Comparison of ENCODE assay signal across 8 mouse cellular contexts in the genomic region with DNA sequence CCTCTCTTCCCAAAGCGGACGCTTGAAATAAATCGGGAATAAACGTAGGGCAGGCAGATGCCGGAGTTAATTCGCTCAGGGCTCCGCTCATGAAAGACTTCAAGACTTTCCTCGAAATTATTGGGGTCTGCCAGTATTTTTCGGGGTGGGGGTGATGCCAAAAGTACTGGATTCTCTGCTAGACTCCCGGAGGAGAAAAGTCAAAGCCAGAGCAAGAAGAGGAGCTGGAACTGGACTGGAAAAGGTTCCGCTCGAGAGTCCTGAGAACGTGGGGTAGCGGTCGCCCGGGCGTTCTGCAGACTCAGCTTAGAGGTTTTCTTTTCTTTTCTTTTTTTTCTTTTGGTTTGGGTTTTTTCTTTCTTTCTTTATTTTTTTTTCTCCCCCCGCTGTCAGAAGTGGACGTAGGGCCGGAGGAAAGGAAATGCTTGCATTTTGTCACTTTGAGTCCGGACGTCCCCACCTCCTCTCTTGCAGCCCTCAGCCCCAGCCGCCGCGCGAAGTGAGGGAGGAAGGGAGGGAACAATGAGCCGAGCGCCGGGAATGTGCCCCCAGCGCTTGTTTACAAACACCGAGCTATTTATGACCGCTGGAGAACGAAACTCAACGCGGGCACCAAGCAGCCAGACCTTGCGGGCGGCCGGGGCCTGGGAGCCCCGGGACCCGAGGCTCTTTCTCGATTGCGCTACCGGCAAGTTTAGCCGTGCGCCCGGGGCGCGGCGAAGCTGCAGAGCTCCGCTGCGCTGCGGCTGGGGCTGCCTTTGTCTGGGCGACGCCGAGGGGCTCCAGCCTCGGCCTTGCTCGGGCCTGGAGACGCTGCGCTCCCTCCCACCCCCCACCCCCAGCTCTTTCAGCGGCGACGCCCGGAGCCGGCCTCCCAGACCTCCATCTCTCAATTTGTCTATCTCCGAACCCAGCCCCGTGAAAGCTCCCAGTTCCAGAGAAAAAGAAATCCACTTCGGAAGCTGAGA. TPM values are rescaled to one million over a fixed set of nuclear protein-coding genes. Genes with fewer than 3 reads are reported as not detected.
DNase-seq lines count a peak whose midpoint lies in the region; ATAC-seq and TF ChIP-seq lines count a peak whose summit lies in the region.

No protein-coding gene starts in this region.

- DNase-seq in right cerebral cortex, adult 2 months (ENCODE audit: low spot score in 2 of 2): peak; percentile 34 to 37
- no peak for DNase-seq in right cerebral cortex, postnatal 14 days
- no peak for DNase-seq in left cerebral cortex, adult 9 months (ENCODE audit: low spot score in 2 of 2)

- peaks cover 26% of the 10 kb centered on the region for H3K27me3 ChIP-seq in forebrain, embryonic 16.5 days (replicated peaks; ENCODE audit: control insufficient read depth, insufficient read depth, low read length)
- H3K27me3 ChIP-seq in hindbrain, embryonic 13.5 days: no peaks in the 10 kb centered on the region
- H3K27me3 ChIP-seq in liver, embryonic 15.5 days: peaks cover 75% of the 10 kb centered on the region

- H3K4me3 ChIP-seq in brown adipose tissue, adult 24 weeks (ENCODE audit: insufficient read depth, low read depth, low read length): peak overlapping the region; percentile 63
- H3K4me3 ChIP-seq in forebrain, embryonic 16.5 days (replicated peaks; ENCODE audit: low read length): peak overlapping the region; percentile 69
- H3K4me3 ChIP-seq in hindbrain, embryonic 13.5 days: peak overlapping the region; percentile 85
- H3K4me3 ChIP-seq in liver, embryonic 15.5 days (replicated peaks): peak overlapping the region; percentile 60
- H3K4me3 ChIP-seq in olfactory bulb, adult 2 months (ENCODE audit: insufficient read depth, low read depth, low read length): peak overlapping the region; percentile 52

- peak overlapping the region; percentile 58 for H3K27ac ChIP-seq in brown adipose tissue, adult 24 weeks (replicated peaks; ENCODE audit: low read depth, low read length)
- H3K27ac ChIP-seq in forebrain, embryonic 16.5 days (ENCODE audit: low read length): peak overlapping the region; percentile 94
- H3K27ac ChIP-seq in hindbrain, embryonic 13.5 days: peak overlapping the region; percentile 100
- peak overlapping the region; percentile 70 for H3K27ac ChIP-seq in liver, embryonic 15.5 days (replicated peaks)
- H3K27ac ChIP-seq in olfactory bulb, adult 2 months (ENCODE audit: insufficient read depth, low read depth, low read length): peak overlapping the region; percentile 85

- no peaks in the 10 kb centered on the region for H3K4me1 ChIP-seq in brown adipose tissue, adult 24 weeks (ENCODE audit: control insufficient read depth, insufficient read depth, insufficient read length, low read length)
- peaks cover 22% of the 10 kb centered on the region for H3K4me1 ChIP-seq in forebrain, embryonic 16.5 days (replicated peaks; ENCODE audit: control insufficient read depth, insufficient read depth, low read length)
- H3K4me1 ChIP-seq in hindbrain, embryonic 13.5 days (replicated peaks): peaks cover 33% of the 10 kb centered on the region
- no peaks in the 10 kb centered on the region; the same call in none of the 2 replicates for H3K4me1 ChIP-seq in liver, embryonic 15.5 days (replicated peaks)
- H3K4me1 ChIP-seq in olfactory bulb, adult 2 months (ENCODE audit: control insufficient read depth, insufficient read depth, low read length): peaks cover 10% of the 10 kb centered on the region

- H3K9me3 ChIP-seq in forebrain, embryonic 16.5 days (ENCODE audit: control insufficient read depth, low read length): no peaks in the 10 kb centered on the region
- H3K9me3 ChIP-seq in hindbrain, embryonic 13.5 days: no peaks in the 10 kb centered on the region
- no peaks in the 10 kb centered on the region for H3K9me3 ChIP-seq in liver, embryonic 15.5 days (replicated peaks)

- no peaks in the 10 kb centered on the region for H3K36me3 ChIP-seq in forebrain, embryonic 16.5 days (ENCODE audit: control insufficient read depth, insufficient read depth)
- H3K36me3 ChIP-seq in hindbrain, embryonic 13.5 days: peaks cover 8% of the 10 kb centered on the region
- no peaks in the 10 kb centered on the region for H3K36me3 ChIP-seq in liver, embryonic 15.5 days (replicated peaks)

- peak overlapping the region; percentile 87 for H3K4me2 ChIP-seq in forebrain, embryonic 16.5 days (ENCODE audit: low read length)
- peak overlapping the region; percentile 89 for H3K4me2 ChIP-seq in hindbrain, embryonic 13.5 days
- H3K4me2 ChIP-seq in liver, embryonic 15.5 days: peak overlapping the region; percentile 74

- 0 out of 2 replicates have a peak, but pooled peaks have one; percentile 28 for TF ChIP-seq POLR2A in olfactory bulb, adult 2 months (IDR thresholded peaks at IDR 0.05; ENCODE audit: insufficient read depth, low read depth, low read length)

- under 1% methylated on average over 67 of the region's 67 CpGs for WGBS in forebrain, embryonic 16.5 days
- under 1% methylated on average over 67 of the region's 67 CpGs for WGBS in hindbrain, embryonic 13.5 days
- under 1% methylated on average over 67 of the region's 67 CpGs for WGBS in liver, embryonic 15.5 days (ENCODE audit: insufficient replicate concordance)
- under 1% methylated on average over 67 of the region's 67 CpGs for WGBS in olfactory bulb, adult 2 months

- peak; percentile 51 for ATAC-seq in forebrain, embryonic 16.5 days
- ATAC-seq in hindbrain, embryonic 13.5 days (ENCODE audit: low FRiP score): peak; percentile 14; the same call in 1 of the 2 replicates
- ATAC-seq in liver, embryonic 15.5 days (ENCODE audit: insufficient read depth): no peak

- H3K9ac ChIP-seq in forebrain, embryonic 16.5 days (replicated peaks; ENCODE audit: low read depth, low read length): peak overlapping the region; percentile 87
- H3K9ac ChIP-seq in hindbrain, embryonic 13.5 days: peak overlapping the region; percentile 100
- H3K9ac ChIP-seq in liver, embryonic 15.5 days: peak overlapping the region; percentile 46; the same call in 1 of the 2 replicates

- no peak for TF ChIP-seq CTCF in olfactory bulb, adult 2 months (IDR thresholded peaks at IDR 0.05; ENCODE audit: insufficient read depth, low read depth, low read length)

RNA-seq across cellular contexts. Expression of a gene that starts 0.7 kb away (rescaled TPM):
- 3.8 and 5.1 TPM in 2 replicates for polyA plus RNA-seq in brown adipose tissue, adult 24 weeks (2012; ENCODE audit: insufficient read depth, insufficient read length, missing spikeins)
- 28.5 and 41.4 TPM in 2 replicates for polyA plus RNA-seq in forebrain, embryonic 16.5 days (2015; fragmentation: Nextera tagmentation; extraction: Ambion mirVana)
- polyA plus RNA-seq in hindbrain, embryonic 13.5 days (2015; fragmentation: Nextera tagmentation; extraction: Ambion mirVana): 211 and 212 TPM in 2 replicates
- polyA plus RNA-seq in liver, embryonic 15.5 days (2015; fragmentation: Nextera tagmentation; extraction: Ambion mirVana): 8.1 and 8.7 TPM in 2 replicates
- polyA plus RNA-seq in olfactory bulb, adult 2 months (2012; ENCODE audit: insufficient read depth, insufficient read length, low replicate concordance, missing spikeins): not detected in 2 replicates

Comparison
In these comparisons a context has a peak if more than half of its experiments do, and no peak if none do; other contexts are left out.
1. DNase-seq: peak in right cerebral cortex, adult 2 months (2 of 2); none in right cerebral cortex, postnatal 14 days (single experiment) and left cerebral cortex, adult 9 months (0 of 2).
2. H3K9ac ChIP-seq: peak in every context shown above with its lines; median percentile 100 in hindbrain, embryonic 13.5 days; 87 in forebrain, embryonic 16.5 days; 46 in liver, embryonic 15.5 days.
3. Peak in every context shown above with its lines, with median percentiles within 50 percentile points of each other: H3K27ac ChIP-seq, H3K4me3 ChIP-seq and H3K4me2 ChIP-seq.